Mouse (Mus musculus): Measurements from ENCODE around the gene Il6ra.
"Not testable (repeated sequence)": the region's sequence is repeated elsewhere in the genome, so short reads cannot be mapped to it uniquely, and the experiment has no call there.

The Il6ra gene

DNA sequence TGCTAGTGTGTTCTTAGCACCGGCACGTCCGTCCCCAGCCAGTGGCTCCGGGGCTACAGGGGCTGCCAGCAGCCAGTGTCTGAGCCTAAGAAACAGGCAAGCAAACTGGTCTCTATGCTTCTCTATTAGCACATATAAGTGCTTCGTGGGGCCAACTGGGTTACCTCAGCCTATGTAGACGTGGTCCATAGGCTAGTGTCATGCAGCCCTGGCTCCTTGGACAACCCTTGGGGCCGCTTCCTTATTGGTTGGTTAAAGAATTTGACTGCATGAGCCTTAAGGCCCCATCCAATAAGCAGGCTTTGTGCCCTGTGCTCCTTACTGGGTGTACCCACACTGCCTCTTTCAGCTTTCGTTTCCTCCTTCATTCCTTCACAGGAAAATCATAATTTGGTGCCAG is 37.2 kb downstream of the Il6ra start:
- DNase-seq (ENCODE audit: low spot score): no peak

DNA sequence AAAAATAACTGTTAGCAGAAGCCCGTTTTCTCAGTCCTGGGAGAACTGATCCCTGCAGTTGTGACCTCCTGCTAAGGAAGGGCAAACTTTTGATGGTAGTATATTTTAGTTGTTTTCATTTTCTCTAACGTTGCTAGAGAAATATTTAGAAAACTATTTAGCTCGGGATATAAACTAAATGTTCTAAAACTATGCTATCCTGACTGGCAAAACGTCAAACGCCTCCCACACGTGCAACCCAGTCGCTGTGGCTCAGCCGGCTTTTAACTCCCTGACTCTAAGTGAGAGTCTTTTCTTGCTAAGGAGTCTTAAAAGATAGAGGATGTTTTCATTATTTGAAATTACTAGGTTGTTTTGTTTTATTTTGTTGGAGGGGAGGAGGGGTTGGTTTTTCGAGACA is 38.0 kb downstream of the Il6ra start:
- DNase-seq (ENCODE audit: low spot score): no peak

DNA sequence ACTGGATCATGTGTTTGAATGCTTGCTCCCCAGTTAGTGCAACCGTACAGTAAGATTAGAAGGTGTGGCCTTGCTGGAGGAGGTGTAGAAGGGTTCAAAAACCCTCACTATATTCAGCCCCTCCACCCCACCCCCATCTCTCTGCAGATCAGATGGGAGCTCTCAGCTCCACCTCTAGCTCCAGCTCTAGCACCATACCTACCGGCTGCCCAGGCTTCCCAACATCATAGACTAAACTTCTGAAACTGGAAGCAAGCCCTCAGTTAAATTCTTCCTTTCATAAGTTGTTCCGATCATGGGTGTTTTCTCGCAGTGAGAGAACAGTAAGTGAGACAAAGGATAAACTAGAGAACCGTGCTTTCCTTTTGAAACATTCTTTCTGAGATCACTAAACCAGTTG is 38.9 kb downstream of the Il6ra start:
- DNase-seq (ENCODE audit: low spot score): no peak

DNA sequence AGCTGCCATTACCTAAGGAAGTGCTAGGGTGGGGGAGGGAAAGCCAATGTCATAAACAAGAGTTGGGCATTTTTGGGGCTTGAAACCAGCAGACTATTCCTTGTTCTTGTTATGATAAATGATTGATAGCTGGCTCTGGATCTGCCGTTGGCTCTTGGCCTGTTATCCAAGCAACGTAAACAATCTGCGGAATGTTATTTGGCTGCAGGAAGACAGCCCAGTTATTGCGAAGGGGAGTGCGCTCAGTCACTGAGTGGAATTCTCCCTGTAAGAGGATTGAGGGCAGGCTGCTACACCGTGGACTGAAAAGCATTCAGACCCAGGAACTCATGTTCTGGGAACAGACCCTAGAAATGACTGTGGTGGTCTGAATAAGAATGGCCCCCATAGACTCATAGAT is 40.3 kb downstream of the Il6ra start:
- DNase-seq (ENCODE audit: low spot score): no peak

DNA sequence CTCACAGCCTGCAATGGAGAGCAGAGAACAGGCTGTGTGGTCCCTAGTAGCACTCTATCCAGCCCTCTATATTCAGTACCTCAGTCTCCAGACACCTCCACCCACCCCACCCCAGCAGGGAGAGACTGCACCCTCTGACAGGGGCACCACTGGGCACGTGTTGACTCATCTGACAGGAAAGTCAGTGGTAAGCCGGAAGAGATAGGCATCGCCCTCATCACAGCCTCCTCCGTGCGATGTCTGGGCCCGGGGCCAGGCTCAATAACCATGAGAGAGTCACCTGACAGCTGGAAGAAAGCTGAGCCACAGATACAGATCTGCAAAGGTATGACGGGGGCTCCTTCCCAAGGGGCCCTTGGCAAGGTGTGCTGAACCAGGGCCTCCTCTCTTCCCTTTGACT is 40.8 kb downstream of the Il6ra start:
- DNase-seq (ENCODE audit: low spot score): no peak

DNA sequence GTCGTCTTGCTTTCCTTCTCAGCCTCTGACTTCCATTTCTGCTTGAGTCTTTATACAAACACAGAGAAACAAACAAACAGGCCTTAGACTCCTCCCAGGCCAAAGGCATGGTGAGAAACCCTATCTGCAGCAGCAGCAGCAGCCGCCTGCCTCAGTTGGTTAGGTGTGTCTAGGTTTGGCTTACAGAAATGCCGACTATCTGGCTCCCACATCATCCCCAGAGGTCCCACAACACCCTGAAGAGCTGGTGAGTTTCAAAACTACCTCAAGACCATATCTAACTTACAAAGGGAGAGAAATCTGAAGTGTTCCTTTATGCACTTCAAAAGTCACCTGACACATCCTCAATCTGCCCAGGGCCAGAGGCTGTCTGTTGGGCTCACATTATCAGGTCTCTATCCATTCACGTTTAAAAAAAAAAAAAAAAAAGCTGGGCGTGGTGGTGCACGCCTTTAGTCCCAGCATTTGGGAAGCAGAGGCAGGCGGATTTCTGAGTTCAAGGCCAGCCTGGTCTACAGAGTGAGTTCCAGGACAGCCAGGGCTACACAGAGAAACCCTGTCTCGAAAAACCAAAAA is 41.6 kb downstream of the Il6ra start:
- DNase-seq (ENCODE audit: low spot score): no peak

DNA sequence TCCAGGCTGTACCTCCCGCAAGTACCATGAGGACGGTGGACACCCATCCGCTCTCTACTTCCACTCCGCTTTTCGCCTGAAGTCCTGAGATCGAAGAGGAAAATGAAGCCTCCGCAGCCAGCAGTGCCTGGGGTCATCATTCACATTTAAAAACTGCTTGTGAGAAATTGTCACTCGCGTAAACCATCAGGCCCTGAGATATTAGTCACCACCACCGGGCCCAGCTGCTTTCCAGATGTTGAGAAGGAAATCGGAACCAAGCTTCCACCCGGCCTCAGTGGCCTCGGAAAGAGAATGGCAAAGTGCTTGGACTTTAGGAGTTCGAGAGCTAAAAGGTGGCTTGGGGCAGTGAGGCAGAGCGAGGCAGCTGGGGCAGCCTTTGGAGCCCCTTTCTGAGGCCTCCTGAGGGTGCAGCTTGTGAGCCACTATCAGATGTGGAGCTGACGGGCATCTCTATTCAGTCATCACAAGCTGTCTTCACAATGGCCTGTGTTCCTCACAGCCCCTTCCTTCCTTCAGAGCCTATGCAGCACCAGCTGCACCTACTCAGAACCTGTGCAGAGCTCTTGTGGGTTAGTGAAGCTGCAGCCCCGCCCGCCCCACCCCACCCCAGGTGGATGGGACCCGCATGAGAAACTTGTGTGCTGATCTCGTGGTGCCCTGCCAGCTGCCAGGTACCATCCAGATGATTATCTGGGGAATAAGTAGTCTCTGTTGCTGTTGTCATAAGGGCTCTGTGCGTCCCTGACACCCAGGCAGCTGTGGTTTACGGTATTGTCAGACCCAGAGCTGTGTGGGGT is 42.3 kb downstream of the Il6ra start:
- no peak for DNase-seq (ENCODE audit: low spot score)

DNA sequence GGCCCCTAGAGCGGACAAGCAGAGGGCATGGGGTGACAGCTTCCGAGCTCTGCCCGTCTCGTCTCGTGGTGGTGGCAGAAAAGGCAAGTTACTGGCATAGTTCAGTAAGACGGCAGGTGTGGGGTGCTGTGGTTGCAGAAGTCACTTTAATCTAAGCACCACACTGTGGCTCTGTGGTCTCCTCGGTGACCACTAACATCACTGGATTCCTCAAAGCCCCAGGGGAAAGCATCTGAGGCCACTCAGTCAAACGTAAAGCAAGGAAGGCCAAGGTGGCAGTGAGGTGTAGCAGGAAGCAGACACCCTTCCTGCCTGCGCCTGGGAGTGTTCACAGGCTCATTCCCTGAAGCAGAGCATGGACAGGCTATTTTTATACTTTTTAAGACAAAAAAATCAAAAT is 43.4 kb downstream of the Il6ra start:
- no peak for DNase-seq (ENCODE audit: low spot score)

DNA sequence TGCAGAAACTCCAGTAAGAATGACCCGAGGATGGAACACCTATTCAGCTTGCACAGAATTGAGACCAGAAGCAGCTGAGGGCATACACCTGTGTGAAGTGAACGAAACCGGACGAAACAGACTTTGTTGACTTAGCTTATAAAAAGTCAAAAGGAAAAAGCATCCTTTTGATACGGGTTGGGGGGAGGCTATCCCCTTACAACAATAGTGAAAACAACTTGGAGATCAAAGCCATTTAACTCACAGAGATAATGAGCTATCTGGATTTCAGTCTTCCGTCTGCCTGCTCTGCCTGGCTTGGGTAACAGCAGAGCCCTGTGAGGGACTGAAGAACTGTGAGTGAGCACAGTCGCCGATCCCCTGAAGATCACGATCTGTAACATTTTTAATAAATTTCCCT is 44.0 kb downstream of the Il6ra start:
- no peak for DNase-seq (ENCODE audit: low spot score)

DNA sequence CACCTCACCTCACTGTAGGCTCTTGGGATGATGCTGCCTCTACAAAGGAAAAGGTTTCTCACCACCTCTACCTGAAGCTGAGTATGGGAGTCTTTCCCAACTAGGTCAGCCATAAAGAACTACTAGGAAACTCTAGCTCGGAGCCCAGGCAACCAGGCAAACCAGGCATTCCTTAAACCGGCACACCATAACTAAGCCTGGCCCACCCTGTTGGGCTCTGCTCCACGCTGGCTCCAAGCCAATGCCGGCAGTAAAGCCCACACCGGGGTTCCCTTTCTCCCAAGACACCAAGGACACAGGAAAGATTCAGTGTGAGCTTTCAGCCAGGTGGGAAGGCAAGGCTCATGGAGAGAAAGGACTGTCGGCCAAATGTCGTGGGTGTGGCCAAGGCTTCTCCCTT is 44.6 kb downstream of the Il6ra start:
- DNase-seq (ENCODE audit: low spot score): peak; percentile 33

DNA sequence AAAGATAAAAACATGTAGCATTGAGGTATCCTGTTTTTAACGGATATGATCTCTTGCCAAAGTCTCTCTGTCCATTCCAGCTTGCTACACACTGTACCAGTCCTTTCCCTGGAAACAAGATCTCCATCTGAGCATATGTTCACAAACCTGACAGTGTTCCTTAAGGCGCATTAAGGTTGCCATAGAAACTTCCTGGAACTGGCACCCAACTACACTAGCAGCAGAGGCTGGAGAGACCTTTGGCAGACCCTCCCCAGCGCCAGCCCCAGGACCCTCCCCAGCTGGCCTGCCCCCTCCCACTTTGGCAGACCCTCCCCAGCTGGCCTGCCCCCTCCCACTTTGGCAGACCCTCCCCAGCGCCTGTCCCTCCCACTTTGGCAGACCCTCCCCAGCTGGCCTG is 45.3 kb downstream of the Il6ra start:
- no peak for DNase-seq (ENCODE audit: low spot score)

DNA sequence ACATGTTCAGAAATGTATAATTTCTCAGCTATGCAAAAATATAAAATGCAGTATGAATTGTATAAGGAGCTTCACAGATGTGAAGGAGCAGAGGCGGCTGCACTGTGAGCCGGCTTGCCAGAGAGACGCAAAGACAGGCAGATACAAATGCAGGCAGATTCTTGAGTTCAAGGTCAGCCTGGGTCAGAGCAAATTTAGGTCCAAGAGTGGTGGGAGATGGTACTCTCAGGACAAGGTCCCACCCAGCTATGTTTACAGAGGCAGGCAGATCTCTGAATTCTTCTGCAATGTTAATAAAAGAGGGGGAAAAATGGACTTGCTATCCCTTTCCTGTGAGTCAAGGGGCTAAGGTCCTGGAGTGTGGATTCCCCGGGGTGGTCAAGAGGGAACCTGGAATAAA is 47.2 kb downstream of the Il6ra start:
- no peak for DNase-seq (ENCODE audit: low spot score)

DNA sequence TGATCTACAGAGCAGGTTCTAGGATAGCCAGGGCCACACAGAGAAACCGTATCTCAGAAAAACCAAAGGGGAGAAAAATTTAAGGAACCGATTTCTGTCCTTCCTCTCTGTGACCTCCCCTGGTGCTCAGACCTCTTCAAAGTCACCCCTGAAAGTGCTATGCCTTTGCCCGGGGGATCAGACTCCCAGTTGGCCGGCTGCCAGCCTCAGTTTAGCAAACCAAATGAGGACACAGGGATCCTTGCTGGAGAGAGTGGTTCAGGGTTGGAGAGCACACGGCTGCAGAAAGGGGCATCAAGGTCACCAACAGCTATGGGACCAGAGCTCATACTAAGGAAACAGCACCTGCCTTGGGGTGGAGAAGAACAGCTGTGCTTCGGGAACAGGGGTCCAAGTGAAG is 48.0 kb downstream of the Il6ra start:
- no peak for DNase-seq (ENCODE audit: low spot score)

DNA sequence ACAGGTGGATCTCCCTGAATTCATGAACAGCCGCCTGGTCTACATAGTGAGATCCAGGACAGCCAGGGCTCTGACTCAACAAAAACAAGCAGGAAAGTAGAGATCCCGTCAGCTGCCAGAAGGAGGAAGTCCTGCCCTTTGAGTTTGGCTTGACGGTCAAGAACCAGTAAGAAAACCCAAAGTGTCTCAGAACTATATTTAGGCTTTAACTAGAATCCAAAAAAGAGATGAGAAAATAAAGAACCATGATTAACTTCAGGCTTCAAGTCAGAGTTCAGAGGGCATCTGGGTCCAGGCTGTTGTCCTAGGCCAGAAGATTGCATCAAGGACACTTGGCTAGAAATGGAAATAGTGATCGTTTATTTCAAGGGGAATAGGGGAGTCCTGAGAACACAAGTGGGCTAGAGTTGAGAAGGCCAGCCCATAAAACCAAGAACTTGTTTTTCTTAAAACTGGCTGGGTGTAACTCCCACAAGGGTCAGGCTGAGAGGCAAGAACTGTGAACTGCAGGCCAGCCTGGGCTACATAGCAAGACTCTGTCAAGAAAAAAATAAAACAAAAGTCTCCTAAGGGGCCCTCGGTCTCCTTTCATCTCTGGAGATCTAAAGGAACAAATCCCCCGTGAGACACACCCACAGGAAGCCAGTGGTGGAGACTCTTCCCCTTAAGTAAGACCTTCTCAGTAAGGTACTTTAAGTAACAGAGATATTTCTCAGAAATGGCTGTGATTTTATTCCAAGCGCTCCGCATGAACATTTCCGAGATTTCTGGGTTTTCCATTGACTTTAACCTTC is 49.1 kb downstream of the Il6ra start:
- no peak for DNase-seq (ENCODE audit: low spot score)

DNA sequence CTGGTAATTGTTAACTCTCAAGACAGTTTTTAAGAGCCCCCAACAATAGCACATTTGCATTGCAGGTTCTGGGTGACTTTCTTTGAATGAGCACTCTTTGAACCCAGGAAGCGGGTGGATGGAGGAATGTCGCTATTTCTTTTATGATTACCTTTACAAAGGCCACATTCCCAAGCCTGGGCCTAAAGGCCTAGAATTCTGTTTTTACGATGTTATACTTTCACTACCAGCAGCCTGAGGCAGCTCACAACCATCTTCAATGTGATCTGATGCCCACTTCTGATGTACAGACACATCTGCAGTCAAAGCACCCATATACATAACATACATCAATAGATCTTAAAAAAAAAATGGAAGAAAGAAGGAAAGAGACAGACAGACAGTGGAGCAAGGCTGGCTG is 49.7 kb downstream of the Il6ra start:
- not testable (repeated sequence) for DNase-seq (ENCODE audit: low spot score)

DNA sequence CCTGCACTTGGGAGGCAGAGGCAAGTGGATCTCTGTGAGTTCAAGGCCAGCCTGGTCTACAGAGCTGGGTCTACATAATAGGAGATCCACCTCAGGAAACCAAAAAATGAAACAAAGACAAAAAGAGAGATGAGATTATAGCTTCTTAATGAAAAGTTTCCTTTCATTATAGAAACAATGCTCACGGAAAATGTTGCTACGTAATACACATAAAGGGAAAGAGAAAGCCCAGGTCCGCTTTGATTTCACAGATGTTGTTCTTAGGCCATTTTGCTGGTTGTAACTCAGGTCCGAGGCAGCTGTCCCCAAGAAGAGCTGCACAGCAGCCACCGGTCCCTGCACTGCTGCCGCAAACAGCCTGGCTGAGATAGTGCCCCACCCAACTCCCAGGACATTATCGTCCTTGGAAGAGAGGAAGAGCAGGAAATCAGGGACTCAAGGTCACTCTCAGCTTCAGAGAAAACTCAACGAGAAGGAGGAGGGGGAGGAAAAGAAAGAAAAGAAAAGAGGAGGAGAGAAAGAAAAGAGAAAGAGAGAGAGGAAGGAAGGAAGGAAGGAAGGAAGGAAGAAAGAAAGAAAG is 50.7 kb downstream of the Il6ra start:
- no peak for DNase-seq (ENCODE audit: low spot score)

DNA sequence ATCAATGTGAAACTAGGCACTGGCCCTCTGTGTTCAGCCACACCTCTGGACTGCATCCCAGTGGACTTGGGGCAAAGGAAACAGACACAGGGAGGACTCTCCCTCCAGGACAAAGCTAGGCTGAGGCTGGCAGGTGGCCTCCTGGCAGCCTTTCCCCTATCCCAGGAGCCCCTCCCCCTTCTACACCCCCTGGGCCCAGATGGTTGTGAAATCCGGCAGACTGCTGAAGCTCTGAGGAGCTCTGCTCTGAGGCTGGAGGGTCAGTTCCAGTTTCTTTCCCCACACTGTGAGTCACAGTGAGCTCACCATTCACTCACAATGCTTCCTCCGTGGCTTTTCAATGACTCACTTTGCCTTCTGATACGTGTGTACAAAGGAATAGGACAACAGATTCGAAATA is 51.9 kb downstream of the Il6ra start:
- peak; percentile 36 for DNase-seq (ENCODE audit: low spot score)

DNA sequence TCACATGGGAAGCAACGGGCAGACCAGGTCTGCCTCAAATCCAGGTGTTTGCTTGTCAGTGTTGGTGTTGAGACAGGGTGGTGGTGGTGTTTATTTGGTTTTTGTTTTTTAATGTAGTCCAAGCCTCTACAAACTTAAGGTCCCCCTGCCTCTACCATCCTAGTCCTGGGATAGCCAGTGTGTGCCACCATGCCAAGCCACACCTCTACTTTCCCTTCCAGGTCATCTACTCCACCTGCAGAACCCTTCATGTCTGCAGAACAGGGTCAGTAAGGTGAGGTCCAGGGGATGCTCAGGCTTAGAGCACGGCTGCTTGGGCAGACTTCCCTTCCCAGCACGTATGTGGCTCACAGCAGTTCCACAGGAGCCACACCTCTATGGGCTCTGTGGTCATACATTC is 52.7 kb downstream of the Il6ra start:
- no peak for DNase-seq (ENCODE audit: low spot score)

DNA sequence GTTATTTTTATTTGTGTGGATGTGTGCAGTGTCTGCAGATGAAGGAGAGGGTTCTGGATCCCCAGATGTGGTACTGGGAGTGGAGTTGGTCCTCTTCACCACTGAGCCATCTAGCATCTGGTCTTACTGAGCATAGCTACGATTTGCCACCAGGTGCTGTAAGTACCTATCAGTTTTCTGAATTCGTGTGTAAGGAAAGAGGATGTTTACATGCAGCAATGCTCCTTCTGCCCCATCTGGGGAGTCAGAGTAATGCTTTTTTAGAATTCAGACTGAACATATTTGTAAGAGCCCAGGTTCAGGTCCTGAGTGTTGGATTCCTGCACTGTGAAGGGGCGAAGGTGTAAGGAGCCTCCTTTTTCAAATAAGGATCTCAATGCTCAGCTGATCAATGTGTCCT is 53.1 kb downstream of the Il6ra start:
- no peak for DNase-seq (ENCODE audit: low spot score)

DNA sequence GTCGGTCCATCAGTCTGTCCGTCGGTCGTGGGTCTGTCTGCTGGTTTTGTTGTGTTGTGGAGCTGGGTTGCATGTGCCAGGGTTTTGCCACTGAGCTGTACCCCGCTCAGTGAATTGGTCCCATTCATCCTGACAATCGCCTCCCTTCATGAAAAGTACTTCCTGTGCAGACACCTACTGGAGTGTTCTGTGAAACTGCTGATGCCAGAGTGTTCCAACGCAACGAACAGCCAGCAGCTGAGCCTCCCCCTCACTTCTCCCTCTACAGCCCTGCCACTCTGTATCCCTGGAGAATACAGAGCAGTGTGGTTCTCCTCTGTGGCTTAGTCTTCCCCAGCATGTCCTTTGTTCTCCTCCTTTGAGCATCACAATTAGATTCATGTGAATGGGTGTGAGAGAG is 54.1 kb downstream of the Il6ra start:
- DNase-seq (ENCODE audit: low spot score): no peak

DNA sequence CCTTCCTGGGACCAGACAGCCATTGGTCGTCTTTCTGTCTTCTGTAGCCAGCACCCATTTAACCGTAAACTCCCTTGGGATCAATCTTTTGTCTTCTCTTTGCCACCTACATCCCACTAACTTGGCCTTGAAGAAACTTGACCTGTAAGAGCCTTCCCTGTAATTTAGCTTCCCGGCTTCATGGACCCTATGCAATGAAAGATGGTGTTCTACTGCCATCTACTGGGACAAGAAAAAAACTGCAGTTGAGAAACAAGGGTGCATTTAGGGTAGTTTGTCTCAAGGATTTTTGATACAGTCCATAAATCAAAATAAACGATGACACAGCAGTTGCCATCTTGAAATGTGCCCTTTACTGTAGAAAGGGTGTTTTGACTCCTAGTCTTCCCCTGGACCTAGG is 54.9 kb downstream of the Il6ra start:
- DNase-seq (ENCODE audit: low spot score): peak; percentile 90

DNA sequence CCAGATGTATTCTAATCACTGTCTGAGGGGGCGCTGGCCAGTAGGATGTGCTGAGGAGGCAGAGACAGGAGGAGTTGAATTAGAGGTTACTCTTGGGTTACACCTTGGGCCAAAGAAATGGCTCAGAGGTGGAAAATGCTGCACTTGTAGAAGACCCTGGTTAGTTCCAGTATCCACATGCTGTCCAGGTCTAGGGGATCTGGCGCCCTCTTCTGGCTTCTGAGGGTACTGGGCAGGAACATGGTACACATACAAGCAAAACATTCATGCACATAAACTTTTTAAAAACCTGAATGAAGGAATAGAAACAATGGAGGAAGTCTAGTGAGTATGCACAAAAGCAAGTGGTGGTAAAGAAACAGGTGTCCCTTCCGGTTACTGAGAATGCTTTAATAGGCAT is 55.6 kb downstream of the Il6ra start:
- DNase-seq (ENCODE audit: low spot score): no peak

DNA sequence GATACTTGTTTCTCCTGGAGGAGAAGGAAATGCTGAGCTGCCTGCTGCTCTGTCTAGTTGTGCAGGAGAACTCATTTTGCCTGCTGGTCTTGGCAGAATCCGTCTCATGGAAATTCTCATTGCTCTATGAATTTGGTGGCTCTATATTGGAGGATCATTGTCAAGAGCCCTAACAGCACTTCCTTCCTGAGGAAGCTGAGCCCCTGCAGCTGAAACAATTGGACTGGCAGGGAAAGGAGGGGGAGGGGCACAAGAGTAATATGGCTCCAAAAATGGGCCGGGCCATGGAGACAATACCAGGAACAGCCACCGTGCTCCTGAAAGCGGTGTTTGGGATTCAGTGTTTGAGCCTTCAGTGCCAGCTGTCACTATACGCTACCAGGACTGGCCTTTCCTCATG is 59.2 kb downstream of the Il6ra start:
- peak; percentile 47 for DNase-seq (ENCODE audit: low spot score)
